Mouse (Mus musculus): Measurements from ENCODE around the gene Slc52a3. TPM values are rescaled to one million over a fixed set of nuclear protein-coding genes. Genes with fewer than 3 reads are reported as not detected.

Gene Slc52a3
- polyA plus RNA-seq, 2 experiments = 2.7 to 3.6 TPM

DNA sequence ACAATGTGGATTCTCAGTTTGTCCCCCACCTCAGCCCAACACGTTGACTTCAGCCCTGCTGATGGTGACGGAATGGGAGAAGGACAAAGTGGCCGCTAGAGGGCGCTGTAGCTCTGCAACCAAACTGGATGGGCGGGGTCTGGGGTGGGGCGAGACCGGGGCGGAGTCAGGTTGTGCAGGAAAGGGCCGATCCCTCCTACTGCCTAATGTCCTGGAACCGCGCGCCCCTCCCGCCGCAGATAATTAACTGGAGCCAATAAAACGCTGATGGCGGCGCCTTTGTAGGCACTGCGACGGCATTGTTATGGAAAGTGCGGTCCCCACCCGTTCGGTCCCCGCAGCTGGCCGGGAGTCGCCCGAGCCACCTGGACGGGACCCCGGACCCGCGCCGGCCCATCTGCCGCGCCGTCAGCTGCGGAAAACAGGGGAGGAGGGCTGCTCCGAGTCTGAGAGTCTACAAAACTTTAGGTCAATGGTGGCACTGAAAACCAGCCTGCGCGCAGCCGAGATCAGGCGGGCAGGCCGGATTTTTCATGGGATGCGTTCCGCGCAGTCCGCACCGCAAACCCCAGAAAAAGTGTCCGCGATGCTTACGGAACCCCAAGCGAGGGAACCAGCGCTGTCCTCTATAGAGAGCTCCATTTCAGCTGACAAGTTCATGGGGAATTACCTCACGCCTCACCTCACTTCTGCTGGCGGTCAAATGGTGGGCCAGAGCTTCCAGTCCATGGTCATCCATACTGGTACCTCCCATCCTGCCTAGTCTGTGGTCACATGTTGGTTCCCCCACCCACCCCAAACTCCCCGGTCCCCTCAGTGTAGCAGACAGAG, 33.2 kb downstream of the Slc52a3 start:
- Histone ChIP-seq H3K27me3 (ENCODE audit: control insufficient read depth, insufficient read depth, low read length) (peaks cover 9% of the 10 kb centered on the region), H3K27ac (replicated peaks; ENCODE audit: low read depth, low read length) (no peak overlapping the region), H3K4me1 (ENCODE audit: control insufficient read depth, insufficient read depth, low read length) (no peaks in the 10 kb centered on the region), H3K4me2 (replicated peaks; ENCODE audit: low read depth, low read length, severe bottlenecking) (peak overlapping the region; percentile 94), H3K36me3 (ENCODE audit: control insufficient read depth, insufficient read depth, low read length) (no peaks in the 10 kb centered on the region), H3K9ac (ENCODE audit: low read depth, low read length, severe bottlenecking) (peak overlapping the region; percentile 55), H3K4me3 (replicated peaks; ENCODE audit: low read length) (peak overlapping the region; percentile 66), H3K9me3 (ENCODE audit: control insufficient read depth, low read length) (no peaks in the 10 kb centered on the region)
- DNase-seq (ENCODE audit: low spot score) (peak; percentile 93), ATAC-seq (ENCODE audit: low FRiP score, low read depth) (peak; percentile 93)
- TF ChIP-seq POLR2A (IDR thresholded peaks at IDR 0.05; ENCODE audit: borderline replicate concordance, extremely low read depth, insufficient read depth, insufficient read length) = no peak
- under 1% methylated on average over 51 of the region's 54 CpGs for WGBS

- H3K4me1 ChIP-seq (ENCODE audit: control insufficient read depth, insufficient read depth, low read length) = no peaks in the 10 kb centered on the region
- TF ChIP-seq POLR2A (IDR thresholded peaks at IDR 0.05; ENCODE audit: borderline replicate concordance, extremely low read depth, insufficient read depth, insufficient read length) = no peak
- no peaks in the 10 kb centered on the region for H3K36me3 ChIP-seq (ENCODE audit: control insufficient read depth, insufficient read depth, low read length)
- no peak overlapping the region for H3K4me2 ChIP-seq (replicated peaks; ENCODE audit: low read depth, low read length, severe bottlenecking)
- H3K27ac ChIP-seq (replicated peaks; ENCODE audit: low read depth, low read length) = no peak overlapping the region
- H3K9me3 ChIP-seq (ENCODE audit: control insufficient read depth, low read length) = no peaks in the 10 kb centered on the region
- no peak for ATAC-seq (ENCODE audit: low FRiP score, low read depth)
- peaks cover 9% of the 10 kb centered on the region for H3K27me3 ChIP-seq (ENCODE audit: control insufficient read depth, insufficient read depth, low read length)
- H3K9ac ChIP-seq (ENCODE audit: low read depth, low read length, severe bottlenecking) = no peak overlapping the region
- DNase-seq (ENCODE audit: low spot score) = no peak
- WGBS = 72% methylated on average over 5 of the region's 5 CpGs
- H3K4me3 ChIP-seq (replicated peaks; ENCODE audit: low read length) = no peak overlapping the region
Measured at GRCm38 (mm10) chr2:152030986-152031385, 34.7 kb downstream of the Slc52a3 start.

DNA sequence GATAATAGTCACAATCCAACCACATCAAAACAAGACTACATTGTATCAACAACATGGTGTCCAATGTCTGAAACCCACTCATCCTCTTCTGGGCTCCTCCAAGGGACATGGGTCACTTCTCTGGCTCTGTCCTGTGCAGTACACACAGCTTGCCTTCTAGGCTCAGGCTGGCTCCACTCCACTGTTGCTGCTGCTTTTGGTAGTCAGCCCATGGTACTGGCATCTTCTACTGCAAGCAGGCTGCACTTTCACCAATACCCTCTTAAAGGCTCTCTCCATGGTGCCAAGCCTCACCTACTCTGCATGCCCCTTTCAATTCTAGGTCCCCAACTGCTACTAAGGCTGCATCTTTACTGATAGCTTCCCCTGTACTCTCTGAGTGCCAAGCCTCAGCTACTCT, 43.8 kb downstream of the Slc52a3 start:
- no peak for TF ChIP-seq POLR2A (IDR thresholded peaks at IDR 0.05; ENCODE audit: borderline replicate concordance, extremely low read depth, insufficient read depth, insufficient read length)
- Histone ChIP-seq H3K27me3 (ENCODE audit: control insufficient read depth, insufficient read depth, low read length) (no peaks in the 10 kb centered on the region), H3K4me2 (replicated peaks; ENCODE audit: low read depth, low read length, severe bottlenecking) (no peak overlapping the region), H3K4me3 (replicated peaks; ENCODE audit: low read length) (no peak overlapping the region), H3K36me3 (ENCODE audit: control insufficient read depth, insufficient read depth, low read length) (no peaks in the 10 kb centered on the region), H3K27ac (replicated peaks; ENCODE audit: low read depth, low read length) (no peak overlapping the region), H3K4me1 (ENCODE audit: control insufficient read depth, insufficient read depth, low read length) (no peaks in the 10 kb centered on the region), H3K9ac (ENCODE audit: low read depth, low read length, severe bottlenecking) (no peak overlapping the region), H3K9me3 (ENCODE audit: control insufficient read depth, low read length) (no peaks in the 10 kb centered on the region)
- DNase-seq (ENCODE audit: low spot score) = no peak
- ATAC-seq (ENCODE audit: low FRiP score, low read depth) = no peak

DNA sequence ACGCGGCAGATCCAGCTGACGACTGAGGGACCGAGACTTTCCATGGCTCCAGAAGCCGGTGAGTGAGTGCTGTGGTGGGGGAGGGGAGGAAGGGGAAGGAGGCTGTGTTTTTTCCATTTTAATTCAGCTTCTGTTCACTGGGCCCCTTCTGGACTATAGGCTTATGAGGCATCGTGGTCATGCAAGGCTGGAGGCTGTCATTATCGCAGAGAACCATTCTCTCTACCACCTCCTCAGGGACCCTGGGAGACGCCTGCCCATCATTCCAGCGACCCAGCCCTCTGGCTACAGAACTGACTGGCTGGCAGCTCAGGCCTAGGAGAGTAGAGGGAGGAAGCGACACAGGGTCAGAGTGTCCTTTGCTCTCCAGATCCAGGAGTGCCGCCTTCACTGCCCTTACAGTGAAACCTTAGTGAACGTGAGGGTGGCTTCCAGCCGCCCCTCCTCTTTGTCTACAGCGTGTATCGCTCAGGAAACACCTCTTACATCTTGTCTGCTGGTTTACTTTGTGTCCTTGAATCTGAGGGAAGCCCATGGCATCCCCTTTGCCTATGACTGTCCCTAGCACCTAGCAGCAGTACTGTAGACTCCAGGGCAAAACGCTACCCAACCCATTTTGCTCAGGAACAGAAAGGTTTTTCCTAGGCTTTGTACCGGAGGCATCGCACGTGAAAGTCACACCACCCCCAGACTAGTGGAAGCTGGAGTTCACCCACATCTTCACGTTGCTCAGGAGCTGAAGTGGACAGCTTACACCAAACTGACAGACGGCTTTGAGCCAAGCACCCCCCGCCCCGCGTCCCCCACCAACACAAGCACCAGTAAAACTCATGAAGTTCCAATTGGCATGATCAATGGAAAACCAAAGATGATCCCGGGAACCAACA, 51.0 kb downstream of the Slc52a3 start:
- Histone ChIP-seq H3K4me1 (ENCODE audit: control insufficient read depth, insufficient read depth, low read length) (peaks cover 2% of the 10 kb centered on the region; the same call in 1 of the 2 replicates), H3K4me3 (replicated peaks; ENCODE audit: low read length) (no peak overlapping the region), H3K4me2 (replicated peaks; ENCODE audit: low read depth, low read length, severe bottlenecking) (no peak overlapping the region), H3K27ac (replicated peaks; ENCODE audit: low read depth, low read length) (no peak overlapping the region), H3K27me3 (ENCODE audit: control insufficient read depth, insufficient read depth, low read length) (peaks cover 55% of the 10 kb centered on the region), H3K9me3 (ENCODE audit: control insufficient read depth, low read length) (no peaks in the 10 kb centered on the region), H3K9ac (ENCODE audit: low read depth, low read length, severe bottlenecking) (no peak overlapping the region), H3K36me3 (ENCODE audit: control insufficient read depth, insufficient read depth, low read length) (no peaks in the 10 kb centered on the region)
- 3% methylated on average over 25 of the region's 25 CpGs for WGBS
- ATAC-seq (ENCODE audit: low FRiP score, low read depth) (no peak), DNase-seq (ENCODE audit: low spot score) (no peak)
- TF ChIP-seq POLR2A (IDR thresholded peaks at IDR 0.05; ENCODE audit: borderline replicate concordance, extremely low read depth, insufficient read depth, insufficient read length) = no peak
